Mouse (Mus musculus): ENCODE results near the gene Taf4.

DNA sequence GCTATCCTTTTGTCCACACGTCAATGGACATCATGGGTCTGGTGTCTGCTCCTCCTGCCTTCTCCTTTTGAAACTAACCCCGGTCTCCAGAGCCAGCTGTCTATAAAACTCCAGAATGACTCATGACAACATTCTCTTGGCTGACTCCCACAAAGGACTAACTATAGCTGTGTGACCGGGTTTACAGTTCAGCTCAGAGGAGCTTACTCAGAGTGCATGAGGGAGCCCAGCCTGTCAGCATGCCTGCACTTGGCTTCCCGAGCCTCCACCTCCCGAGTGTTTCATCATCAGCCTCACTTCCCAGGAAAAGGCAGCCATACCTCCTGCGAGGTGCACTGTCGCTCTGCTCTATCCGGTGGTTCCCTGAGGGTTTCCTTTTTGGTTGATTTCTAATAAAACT lies 3.4 kb upstream of the Taf4 start:
- no peak for TF ChIP-seq CTCF (conservative IDR thresholded peaks at IDR 0.05; ENCODE audit: low read length)
- no peak for TF ChIP-seq NANOG (IDR thresholded peaks at IDR 0.05; ENCODE audit: borderline replicate concordance, low read length)
